Mouse (Mus musculus): ENCODE results near the gene Nup93. TPM values are rescaled to one million over a fixed set of nuclear protein-coding genes. Genes with fewer than 3 reads are reported as not detected.

Nup93 gene
- polyA plus RNA-seq, 1 experiment from 2014 or later: 51.5 TPM

DNA sequence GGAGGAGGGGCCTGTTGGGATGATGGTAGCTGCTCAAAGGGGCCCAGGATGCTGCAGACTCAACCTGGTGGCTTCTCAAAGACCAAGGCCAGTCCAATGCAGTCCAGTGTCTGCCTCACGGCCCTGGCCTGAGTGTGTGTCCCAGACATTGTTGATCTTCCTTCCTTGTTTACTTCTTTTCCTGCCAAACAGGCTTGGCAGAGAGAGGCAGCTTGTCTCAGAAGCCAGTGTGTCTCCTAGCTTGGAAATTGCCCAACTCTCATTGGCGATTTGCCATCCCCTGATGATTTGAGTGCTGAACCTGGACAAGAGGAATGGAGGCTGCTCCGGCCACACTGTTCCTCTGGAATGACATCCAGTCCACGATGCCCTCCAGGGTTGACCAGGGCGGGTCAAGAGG is 144.2 kb downstream of the Nup93 start:
- no peak overlapping the region for H3K27ac ChIP-seq (replicated peaks)
- 61% methylated on average over 5 of the region's 5 CpGs for WGBS
- H3K4me3 ChIP-seq (replicated peaks): no peak overlapping the region
- no peak overlapping the region for H3K4me2 ChIP-seq
- H3K9me3 ChIP-seq (replicated peaks): no peaks in the 10 kb centered on the region
- ATAC-seq (ENCODE audit: low FRiP score): no peak
- H3K4me1 ChIP-seq: peaks cover 3% of the 10 kb centered on the region; the same call in 1 of the 2 replicates
- no peak overlapping the region for H3K9ac ChIP-seq (replicated peaks)
- H3K36me3 ChIP-seq: no peaks in the 10 kb centered on the region
- H3K27me3 ChIP-seq (replicated peaks): no peaks in the 10 kb centered on the region

DNA sequence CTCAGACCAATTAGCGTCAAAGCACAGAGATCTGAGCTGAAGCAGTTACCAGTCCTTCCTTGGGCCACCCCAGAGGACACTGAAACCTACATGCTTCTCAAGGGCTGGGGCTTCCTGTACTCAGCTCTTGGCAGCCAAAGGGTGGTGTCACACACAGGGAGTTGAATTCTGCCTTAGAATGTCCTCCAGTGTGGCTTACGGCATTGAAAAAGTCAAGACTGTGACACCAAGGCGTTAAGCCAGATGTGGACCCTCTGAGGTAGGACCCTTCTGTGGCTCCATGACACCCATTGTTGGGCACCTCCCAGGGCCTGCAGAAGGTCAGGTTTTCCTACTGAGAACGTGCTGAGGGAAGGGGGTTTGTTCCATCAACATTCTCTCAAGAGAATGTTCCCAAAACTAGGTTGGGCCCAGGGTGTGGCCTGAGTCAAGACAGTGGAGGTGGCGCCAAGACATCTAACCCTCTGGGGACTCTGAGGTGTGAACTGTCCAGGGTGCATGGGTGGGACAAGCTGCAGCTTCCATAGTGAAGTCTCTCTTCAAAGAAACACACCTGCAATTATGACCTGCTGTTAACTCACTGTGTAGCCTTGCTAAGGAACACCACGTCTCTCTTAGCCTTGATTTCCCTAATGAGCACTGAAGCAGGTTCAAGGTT is 147.5 kb downstream of the Nup93 start:
- no peak for ATAC-seq (ENCODE audit: low FRiP score)
- 82% methylated on average over 6 of the region's 6 CpGs for WGBS
- Histone ChIP-seq H3K4me2 (no peak overlapping the region), H3K4me3 (replicated peaks) (no peak overlapping the region), H3K27ac (replicated peaks) (no peak overlapping the region), H3K4me1 (peaks cover 3% of the 10 kb centered on the region; the same call in 1 of the 2 replicates), H3K27me3 (replicated peaks) (no peaks in the 10 kb centered on the region), H3K36me3 (no peaks in the 10 kb centered on the region), H3K9me3 (replicated peaks) (no peaks in the 10 kb centered on the region), H3K9ac (replicated peaks) (no peak overlapping the region)

DNA sequence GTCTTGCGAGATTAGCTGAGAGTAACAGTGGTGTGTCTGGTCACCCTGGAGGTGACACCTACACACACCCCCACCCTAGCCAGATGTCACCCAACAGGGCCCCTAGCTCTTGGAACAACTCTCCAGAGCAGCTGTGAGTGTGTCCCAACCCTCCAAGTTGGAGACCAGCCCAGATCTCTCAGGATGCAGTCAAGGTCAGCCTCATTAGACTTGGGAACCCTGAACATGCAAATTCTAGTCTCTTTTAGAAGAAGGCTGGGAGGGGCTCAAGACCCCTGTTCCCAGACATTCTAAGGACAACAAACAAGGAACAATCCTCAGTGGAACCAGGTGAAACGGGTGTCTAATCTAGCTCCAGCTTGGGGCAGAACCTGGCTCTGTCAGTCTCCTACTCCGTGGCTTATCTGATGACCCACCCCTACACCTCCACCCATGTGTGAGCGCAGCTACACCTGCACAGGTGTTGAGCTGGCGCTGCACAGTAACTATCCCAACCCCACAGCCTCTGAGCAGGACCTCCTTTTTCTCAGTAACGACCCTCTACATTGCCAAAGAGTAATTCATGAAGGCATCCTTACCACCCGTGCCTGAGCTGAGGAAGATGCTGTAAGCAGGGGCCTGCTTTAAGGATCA is 148.4 kb downstream of the Nup93 start:
- no peak overlapping the region for H3K4me3 ChIP-seq (replicated peaks)
- no peaks in the 10 kb centered on the region for H3K27me3 ChIP-seq (replicated peaks)
- H3K27ac ChIP-seq (replicated peaks): no peak overlapping the region
- no peaks in the 10 kb centered on the region for H3K9me3 ChIP-seq (replicated peaks)
- H3K4me1 ChIP-seq: peaks cover 3% of the 10 kb centered on the region; the same call in 1 of the 2 replicates
- H3K9ac ChIP-seq (replicated peaks): no peak overlapping the region
- no peaks in the 10 kb centered on the region for H3K36me3 ChIP-seq
- no peak for ATAC-seq (ENCODE audit: low FRiP score)
- WGBS: 79% methylated on average over 7 of the region's 7 CpGs
- H3K4me2 ChIP-seq: no peak overlapping the region

DNA sequence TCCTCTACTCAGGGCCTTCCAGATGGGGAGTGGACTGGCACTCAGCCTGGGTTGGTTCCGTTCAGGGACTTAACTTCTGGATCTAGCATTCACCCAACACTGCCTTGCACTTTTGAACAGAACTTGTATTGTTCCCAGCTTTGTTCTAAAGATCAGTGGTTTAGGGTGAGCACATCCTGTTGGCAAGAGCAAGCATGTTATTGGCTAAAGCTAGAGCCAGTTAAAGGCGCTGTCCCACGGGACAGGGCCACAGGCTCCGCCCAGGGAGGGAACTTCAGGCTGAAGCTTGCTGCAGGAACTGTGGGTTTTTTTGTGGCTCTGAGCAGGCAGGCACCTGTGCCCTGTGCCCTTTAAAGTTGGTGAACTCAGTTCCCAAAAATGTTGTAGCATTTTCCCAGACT is 148.9 kb downstream of the Nup93 start:
- 48% methylated on average over 4 of the region's 4 CpGs for WGBS
- Histone ChIP-seq H3K27me3 (replicated peaks) (no peaks in the 10 kb centered on the region), H3K27ac (replicated peaks) (no peak overlapping the region), H3K9me3 (replicated peaks) (no peaks in the 10 kb centered on the region), H3K36me3 (no peaks in the 10 kb centered on the region), H3K4me1 (peaks cover 3% of the 10 kb centered on the region; the same call in 1 of the 2 replicates), H3K4me3 (replicated peaks) (no peak overlapping the region), H3K9ac (replicated peaks) (no peak overlapping the region), H3K4me2 (no peak overlapping the region)
- ATAC-seq (ENCODE audit: low FRiP score): no peak

DNA sequence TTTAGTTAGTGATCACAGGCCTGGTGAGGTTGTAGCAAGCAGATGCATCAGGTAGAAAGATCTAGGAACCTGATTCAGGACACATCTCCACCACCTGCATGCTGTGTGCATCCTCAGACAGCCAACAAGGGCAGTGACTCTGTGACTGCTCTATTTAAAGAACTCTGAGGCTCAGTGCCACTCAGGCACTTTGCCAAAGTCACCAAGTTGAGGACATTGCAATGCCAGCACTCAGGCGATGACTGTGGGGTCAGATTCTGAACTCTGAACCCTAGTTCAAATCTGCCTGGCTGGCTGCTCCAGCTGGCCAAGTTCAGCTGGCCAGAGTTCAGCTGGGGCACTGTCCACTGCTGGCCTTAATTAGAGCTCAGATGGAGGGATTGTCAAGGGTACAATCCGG is 149.5 kb downstream of the Nup93 start:
- Histone ChIP-seq H3K4me3 (replicated peaks) (no peak overlapping the region), H3K9me3 (replicated peaks) (no peaks in the 10 kb centered on the region), H3K36me3 (no peaks in the 10 kb centered on the region), H3K9ac (replicated peaks) (no peak overlapping the region), H3K4me2 (no peak overlapping the region), H3K27me3 (replicated peaks) (no peaks in the 10 kb centered on the region), H3K4me1 (no peaks in the 10 kb centered on the region), H3K27ac (replicated peaks) (no peak overlapping the region)
- 79% methylated on average over 2 of the region's 2 CpGs for WGBS
- no peak for ATAC-seq (ENCODE audit: low FRiP score)

DNA sequence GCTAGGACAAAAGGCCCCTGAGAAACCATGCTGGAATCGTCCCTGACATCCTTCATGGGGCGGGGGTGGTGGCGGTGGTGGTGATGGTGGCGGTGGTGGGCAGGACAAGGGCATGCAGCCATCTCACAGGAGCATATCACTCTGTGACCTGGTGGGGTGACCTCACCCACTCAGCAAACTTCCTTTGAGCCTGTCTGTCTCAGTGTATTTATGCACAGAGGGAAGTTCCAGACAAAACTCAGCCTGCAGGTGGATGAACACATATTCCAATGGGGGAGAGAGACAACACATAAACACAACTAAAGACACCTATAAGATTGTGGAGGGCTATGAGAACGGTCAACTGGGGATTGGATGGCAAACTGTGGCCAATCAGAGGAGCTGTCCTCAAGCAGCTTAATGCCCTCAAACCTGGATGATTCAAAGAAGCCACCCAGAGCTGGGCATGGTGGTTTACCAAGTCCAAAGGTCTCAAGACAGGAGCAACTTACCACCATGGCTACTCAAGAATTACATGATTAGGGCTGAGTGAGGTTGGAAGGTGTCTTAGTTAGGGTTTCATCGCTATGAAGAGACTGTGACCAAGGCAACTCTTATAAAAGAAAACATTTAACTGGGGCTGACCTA is 150.4 kb downstream of the Nup93 start:
- Histone ChIP-seq H3K4me1 (no peaks in the 10 kb centered on the region), H3K4me3 (replicated peaks) (no peak overlapping the region), H3K9me3 (replicated peaks) (no peaks in the 10 kb centered on the region), H3K36me3 (no peaks in the 10 kb centered on the region), H3K9ac (replicated peaks) (no peak overlapping the region), H3K27me3 (replicated peaks) (no peaks in the 10 kb centered on the region), H3K27ac (replicated peaks) (no peak overlapping the region), H3K4me2 (no peak overlapping the region)
- no peak for ATAC-seq (ENCODE audit: low FRiP score)
- 92% methylated on average over 6 of the region's 6 CpGs for WGBS

DNA sequence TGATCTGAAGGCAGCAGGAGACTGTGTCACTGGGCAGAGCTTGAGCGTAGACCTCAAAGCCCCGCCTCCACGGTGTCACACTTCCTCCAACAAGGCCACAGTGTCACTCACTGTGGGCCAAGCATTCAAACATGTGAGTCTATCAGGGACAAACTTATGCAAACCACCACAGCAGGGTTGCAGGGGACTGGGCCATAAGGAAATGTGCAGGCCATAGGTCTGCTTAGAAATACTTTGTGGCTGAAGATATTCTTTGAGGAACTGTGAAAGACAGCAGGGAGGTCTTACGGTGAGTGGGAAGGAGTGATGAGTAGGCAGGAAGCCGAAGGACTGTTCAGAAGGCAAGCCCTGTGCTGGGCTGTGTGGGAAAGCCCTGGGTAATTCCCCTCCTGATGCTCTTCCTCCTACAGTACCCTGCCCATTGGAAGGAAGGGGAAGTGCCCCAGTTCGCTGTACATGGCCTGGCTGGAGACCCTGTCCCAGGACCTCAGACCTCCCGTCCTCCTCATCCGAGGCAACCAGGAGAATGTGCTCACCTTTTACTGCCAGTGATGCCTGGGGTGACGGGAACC is 151.1 kb downstream of the Nup93 start:
- no peak overlapping the region for H3K27ac ChIP-seq (replicated peaks)
- no peak overlapping the region for H3K4me3 ChIP-seq (replicated peaks)
- no peaks in the 10 kb centered on the region for H3K27me3 ChIP-seq (replicated peaks)
- H3K9ac ChIP-seq (replicated peaks): no peak overlapping the region
- no peak overlapping the region for H3K4me2 ChIP-seq
- H3K9me3 ChIP-seq (replicated peaks): no peaks in the 10 kb centered on the region
- no peaks in the 10 kb centered on the region for H3K36me3 ChIP-seq
- 88% methylated on average over 9 of the region's 9 CpGs for WGBS
- no peaks in the 10 kb centered on the region for H3K4me1 ChIP-seq
- no peak for ATAC-seq (ENCODE audit: low FRiP score)

MicroRNAs within 50 kb of the gene (microRNA counts, 519-probe panel; counts per million panel counts)
- microRNA mmu-miR-138: 3,193 counts per million, percentile 77 among the panel's probes with 10 or more counts

Small RNAs within 50 kb of the gene (microRNA-seq; reads per million reads assigned to microRNA genes)
- 563 reads per million, percentile 74 among the genes with 10 or more reads in this experiment for gene Mir138-2

Other genes starting within 250 kb of the Nup93 start
- 70.4 and 80.1 TPM in 2 replicates for gene Amfr, start 201.7 kb upstream of the Nup93 start, polyA plus RNA-seq (2015; fragmentation: Nextera tagmentation; extraction: Ambion mirVana)
- gene Nudt21, start 177.5 kb upstream of the Nup93 start, polyA plus RNA-seq (2015; fragmentation: Nextera tagmentation; extraction: Ambion mirVana): 80.8 and 82.5 TPM in 2 replicates
- gene Ogfod1, start 177.4 kb upstream of the Nup93 start, polyA plus RNA-seq (2015; fragmentation: Nextera tagmentation; extraction: Ambion mirVana): 16.2 TPM in 2 replicates
- gene Bbs2, start 115.6 kb upstream of the Nup93 start, polyA plus RNA-seq (2015; fragmentation: Nextera tagmentation; extraction: Ambion mirVana): 19.6 and 19.9 TPM in 2 replicates
- gene Mt4, start 77.4 kb upstream of the Nup93 start, polyA plus RNA-seq (2015; fragmentation: Nextera tagmentation; extraction: Ambion mirVana): not detected in 2 replicates
- 244 and 279 TPM in 2 replicates for gene Mt3, start 62.0 kb upstream of the Nup93 start, polyA plus RNA-seq (2015; fragmentation: Nextera tagmentation; extraction: Ambion mirVana)
- gene Mt2, start 41.9 kb upstream of the Nup93 start, polyA plus RNA-seq (2015; fragmentation: Nextera tagmentation; extraction: Ambion mirVana): 32.8 and 40.2 TPM in 2 replicates
- 119 and 160 TPM in 2 replicates for gene Mt1, start 35.5 kb upstream of the Nup93 start, polyA plus RNA-seq (2015; fragmentation: Nextera tagmentation; extraction: Ambion mirVana)
- 0.10 and 0.23 TPM in 2 replicates for gene Slc12a3, start 114.6 kb downstream of the Nup93 start, polyA plus RNA-seq (2015; fragmentation: Nextera tagmentation; extraction: Ambion mirVana)
- 70.8 and 75.5 TPM in 2 replicates for gene Herpud1, start 171.9 kb downstream of the Nup93 start, polyA plus RNA-seq (2015; fragmentation: Nextera tagmentation; extraction: Ambion mirVana)
- gene Nlrc5, start 219.8 kb downstream of the Nup93 start, polyA plus RNA-seq (2015; fragmentation: Nextera tagmentation; extraction: Ambion mirVana): 0.68 and 1.0 TPM in 2 replicates